Mouse (Mus musculus) myocyte (in vitro differentiated cells): ENCODE measurements around the gene Amigo1.

Experiments
- E2F4 ChIP-seq: IDR thresholded peaks from one replicate; pipeline ENCODE4 v1.6.1; 2011; ENCODE audit warnings: mild to moderate bottlenecking, control low read depth, moderate library complexity; ENCODE audit not compliant: insufficient read depth
- MAX ChIP-seq: IDR thresholded peaks from one replicate; pipeline ENCODE4 v1.6.1; 2011; ENCODE audit warnings: low read depth, mild to moderate bottlenecking, control low read depth
- MYOD1 ChIP-seq, 3 experiments: IDR thresholded peaks; one replicate each; pipeline ENCODE4 v1.6.1; 2011; ENCODE audit warnings: control low read depth in 2 of 3, low read depth in 2 of 3, mild to moderate bottlenecking in 2 of 3, moderate library complexity in 1 of 3; ENCODE audit not compliant: insufficient read length in 2 of 3, control insufficient read depth in 1 of 3
- MYOG ChIP-seq, 3 experiments: IDR thresholded peaks; one replicate each; pipeline ENCODE4 v1.6.1; 2011; ENCODE audit warnings: control low read depth in 2 of 3, low read depth in 2 of 3, mild to moderate bottlenecking in 2 of 3; ENCODE audit not compliant: insufficient read length in 2 of 3, control insufficient read depth in 1 of 3, insufficient read depth in 1 of 3
- POLR2A ChIP-seq: IDR thresholded peaks from one replicate; pipeline ENCODE4 v1.6.1; 2011; ENCODE audit warnings: low read depth, mild to moderate bottlenecking, control low read depth, moderate library complexity; ENCODE audit not compliant: insufficient read length
- POLR2AphosphoS2 ChIP-seq: IDR thresholded peaks from one replicate; pipeline ENCODE4 v1.6.1; 2011; ENCODE audit warnings: low read depth, control low read depth; ENCODE audit not compliant: insufficient read length
- REST ChIP-seq: IDR thresholded peaks from one replicate; pipeline ENCODE4 v1.6.1; 2011; ENCODE audit warnings: mild to moderate bottlenecking, control low read depth, moderate library complexity; ENCODE audit not compliant: insufficient read depth, insufficient read length
- TCF12 ChIP-seq: IDR thresholded peaks from one replicate; pipeline ENCODE4 v1.6.1; 2011; ENCODE audit warnings: mild to moderate bottlenecking, control low read depth; ENCODE audit not compliant: poor library complexity, insufficient read depth, severe bottlenecking
- TCF3 ChIP-seq: IDR thresholded peaks from one replicate; pipeline ENCODE4 v1.6.1; 2011; ENCODE audit warnings: low read depth, control low read depth; ENCODE audit not compliant: insufficient read length
- USF1 ChIP-seq: IDR thresholded peaks from one replicate; pipeline ENCODE4 v1.6.1; 2011; ENCODE audit warnings: low read depth, mild to moderate bottlenecking, control low read depth, moderate library complexity

- TF ChIP-seq POLR2A (no peak), TCF12 (no peak), USF1 (no peak), POLR2AphosphoS2 (no peak), MYOD1 (IDR thresholded peaks at IDR 0.05; ENCODE audit: control insufficient read depth in 1 of 3, insufficient read length in 2 of 3, low read depth in 2 of 3) (no peak), MAX (no peak), REST (no peak), MYOG (IDR thresholded peaks at IDR 0.05; ENCODE audit: control insufficient read depth in 1 of 3, insufficient read depth in 1 of 3, insufficient read length in 2 of 3, low read depth in 2 of 3) (no peak), TCF3 (no peak), E2F4 (no peak)
Observed at GRCm38 (mm10) chr3:108152290-108152689, 33.8 kb upstream of the Amigo1 start.
